Mouse (Mus musculus): ENCODE measurements at regions not wholly inside any gene's neighbourhood (a gene's known extent, or its start where the extent isn't known, plus 50 kb on each side); places are given as distances from the start of the nearest gene placed in this dataset.
A peak's percentile ranks its signal among the peaks of the same experiment; 100 is the strongest.

DNA sequence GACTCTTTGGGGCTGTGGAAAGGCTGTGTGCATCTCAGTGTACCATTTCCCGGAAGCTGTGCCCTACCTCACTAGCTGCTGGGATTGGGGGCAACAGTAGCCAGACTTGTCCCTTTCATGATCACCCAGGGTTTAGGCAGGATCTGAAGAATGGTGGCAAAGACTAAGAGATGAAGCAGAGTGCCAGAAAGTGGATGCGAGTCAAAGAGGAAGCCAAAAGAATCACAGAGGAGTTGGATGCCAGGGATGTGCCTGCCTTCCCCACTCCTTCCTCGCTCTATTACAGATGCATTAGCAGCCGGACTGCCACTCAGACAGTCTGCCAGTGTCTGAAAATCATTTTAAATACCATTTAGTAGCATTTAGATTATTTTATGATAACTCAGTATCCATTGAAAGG, 271.5 kb upstream of the Slc24a2 start:
- no peak for DNase-seq (ENCODE audit: low read depth, low spot score)

DNA sequence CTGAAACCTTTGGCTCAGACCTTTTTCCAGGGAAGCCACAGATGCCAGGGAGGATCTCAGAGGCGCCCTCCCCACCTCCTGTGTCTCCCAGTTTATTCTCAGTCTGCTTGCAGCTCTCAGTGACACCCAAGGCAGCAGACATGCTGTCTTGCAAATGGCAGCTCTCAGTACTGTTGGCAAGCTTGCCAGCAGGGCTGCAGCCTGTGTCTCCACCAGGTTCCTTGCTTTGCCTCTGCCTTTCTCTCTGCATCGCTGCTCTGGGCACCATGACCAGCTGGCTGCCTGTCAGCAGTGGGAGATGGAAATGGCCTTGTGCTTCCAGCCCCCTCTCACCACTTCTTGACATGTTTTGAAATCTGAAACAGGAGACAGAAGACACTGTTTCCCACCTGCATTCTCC, 270.2 kb upstream of the Slc24a2 start:
- DNase-seq (ENCODE audit: low read depth, low spot score) = no peak

DNA sequence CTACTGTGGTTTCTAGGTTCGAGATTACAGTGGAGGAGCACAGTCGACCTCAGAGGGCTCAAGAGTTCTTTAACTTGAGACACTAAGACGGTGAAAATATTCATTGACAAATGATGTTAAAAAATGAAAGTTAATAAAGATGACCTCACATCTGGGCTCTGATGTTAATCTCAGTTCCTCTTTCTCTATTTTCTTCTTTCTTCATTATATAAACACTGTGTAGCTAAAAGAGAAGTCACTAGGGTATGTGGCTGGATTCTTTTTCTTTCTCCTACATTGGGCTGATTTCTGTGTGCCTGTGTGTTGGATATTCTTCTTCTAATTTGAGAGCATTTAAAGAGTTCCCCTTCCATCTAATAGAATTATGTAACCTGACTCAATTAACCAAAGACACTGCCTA, 257.5 kb upstream of the Slc24a2 start:
- no peak for DNase-seq (ENCODE audit: low read depth, low spot score)

DNA sequence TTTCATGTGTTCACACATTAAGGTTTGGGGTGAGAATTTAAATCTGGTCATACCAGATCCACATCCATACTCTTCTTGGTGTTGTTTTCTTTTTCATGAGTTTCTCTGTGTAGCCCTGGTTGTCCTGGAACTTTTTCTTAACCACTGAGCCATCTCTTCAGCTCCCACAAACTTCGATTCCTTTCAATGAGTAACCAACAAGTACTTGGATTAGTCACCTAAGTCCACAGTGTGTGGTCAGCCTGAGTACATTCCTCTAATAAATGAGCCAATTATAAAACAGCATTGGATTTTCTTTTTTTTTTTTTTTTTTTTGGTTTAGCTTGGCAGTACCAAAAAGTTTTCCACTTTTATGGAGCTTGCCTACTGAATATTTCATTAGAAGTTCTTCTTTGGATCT, 245.3 kb upstream of the Slc24a2 start:
- DNase-seq (ENCODE audit: low read depth, low spot score) = peak; percentile 33

DNA sequence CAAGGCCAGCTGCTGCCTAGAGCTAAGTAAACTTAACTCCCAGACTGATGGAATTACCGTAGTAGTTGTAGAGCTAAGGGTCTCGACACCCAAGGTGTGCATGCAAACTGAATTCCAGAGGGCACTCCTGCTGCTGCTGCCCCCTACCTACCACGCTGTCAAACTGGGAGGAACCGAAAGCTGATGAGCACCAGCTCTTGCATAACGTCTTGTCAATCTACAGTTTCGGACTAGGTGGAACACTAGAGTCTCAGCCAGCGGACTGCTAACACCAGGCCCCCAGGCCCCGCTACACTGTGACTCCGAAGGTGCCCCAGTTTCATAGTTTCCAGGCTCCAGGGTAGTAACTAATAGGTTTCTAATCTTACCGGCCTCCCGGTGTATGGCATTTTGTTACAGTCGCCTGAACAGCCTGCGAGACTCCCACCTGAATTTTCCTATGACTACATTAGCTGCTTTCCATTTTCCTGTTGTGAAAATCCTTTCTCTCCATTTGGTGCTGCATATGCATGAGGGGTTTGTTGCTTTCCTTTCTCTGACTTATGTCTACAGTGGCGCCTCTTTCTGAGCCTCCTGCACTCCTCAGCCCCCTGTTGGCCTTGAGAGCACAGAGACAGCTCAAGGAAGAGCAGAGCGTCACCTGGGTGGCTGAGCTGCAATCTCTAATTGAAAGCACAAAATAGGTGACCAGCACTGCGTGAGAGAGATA, 243.2 kb upstream of the Slc24a2 start:
- no peak for DNase-seq (ENCODE audit: low read depth, low spot score)

DNA sequence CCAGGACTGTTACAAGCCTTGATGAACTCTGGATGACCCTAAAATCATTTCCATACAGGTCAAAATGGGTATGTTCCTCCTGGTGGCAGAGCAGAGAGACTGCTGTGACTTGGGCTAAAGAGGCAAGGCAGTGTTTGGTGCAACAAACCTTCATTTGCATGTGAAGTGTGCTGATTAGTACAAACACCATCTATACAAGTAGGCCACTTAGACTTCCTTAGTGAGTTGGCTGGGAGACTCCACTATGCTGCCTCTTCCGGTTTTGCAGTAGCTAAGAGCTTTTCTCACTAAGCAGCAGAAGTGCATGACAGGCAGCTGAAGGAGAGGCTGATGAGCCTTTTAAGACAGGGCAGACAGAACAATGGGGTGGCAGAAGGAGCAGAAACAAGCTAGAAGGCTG, 242.5 kb upstream of the Slc24a2 start:
- DNase-seq (ENCODE audit: low read depth, low spot score) = no peak

DNA sequence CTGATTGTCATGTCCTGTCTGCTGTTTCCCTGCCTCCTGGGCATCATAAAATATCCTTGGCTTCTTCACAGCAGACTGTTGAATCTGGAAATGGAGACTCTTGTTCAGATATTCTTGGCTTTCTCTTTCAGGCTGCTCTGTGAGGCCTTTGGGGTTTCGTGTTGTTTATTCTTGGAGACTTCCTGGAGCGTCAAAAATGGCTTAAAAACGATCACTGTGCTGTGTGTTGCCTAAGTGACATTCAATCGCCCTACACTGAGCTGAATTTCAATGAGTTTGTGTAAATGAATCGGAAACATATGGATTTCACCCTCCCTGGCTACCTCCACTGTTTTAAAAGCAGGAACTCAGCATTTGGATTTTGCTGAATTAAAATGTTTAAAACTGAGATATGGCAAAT, 241.1 kb upstream of the Slc24a2 start:
- no peak for DNase-seq (ENCODE audit: low read depth, low spot score)

DNA sequence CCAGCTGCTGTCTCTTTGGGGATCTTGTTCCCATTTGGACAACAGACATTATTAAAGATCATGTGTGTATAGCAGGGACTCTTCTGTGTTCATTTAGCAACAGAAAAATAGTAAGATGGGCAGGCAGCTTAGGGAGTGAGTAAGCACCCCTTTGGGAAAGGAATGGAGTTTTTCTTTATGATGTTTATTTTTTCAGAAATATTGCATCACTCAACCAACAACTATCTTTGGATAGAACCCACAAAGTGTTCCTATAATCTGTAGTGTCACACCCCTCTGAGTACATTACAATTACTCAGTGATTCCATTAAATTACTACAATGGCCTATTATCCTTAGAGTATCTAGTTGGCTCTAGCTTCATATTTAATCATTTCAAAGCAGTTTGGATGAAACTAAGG, 237.3 kb upstream of the Slc24a2 start:
- DNase-seq (ENCODE audit: low read depth, low spot score) = peak; percentile 6

DNA sequence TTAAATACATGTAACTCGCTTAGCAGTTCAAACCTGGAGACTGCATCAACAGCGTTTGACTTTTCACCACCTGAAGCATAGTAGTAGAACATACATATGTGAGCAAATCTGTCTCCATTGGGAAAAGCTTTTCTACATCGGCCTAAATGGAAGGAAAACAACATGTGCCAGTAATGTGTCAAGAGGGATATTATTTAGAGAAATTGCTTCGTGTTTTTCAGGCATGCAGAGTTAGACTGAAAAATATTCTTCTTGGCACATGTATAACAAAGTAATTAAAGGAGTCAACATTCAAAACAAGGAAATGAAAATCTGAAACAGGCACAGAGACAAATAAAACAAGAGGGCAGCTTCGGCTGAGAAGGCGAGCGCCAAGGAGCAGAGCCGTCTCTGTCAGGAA, 236.7 kb upstream of the Slc24a2 start:
- DNase-seq (ENCODE audit: low read depth, low spot score) = no peak

DNA sequence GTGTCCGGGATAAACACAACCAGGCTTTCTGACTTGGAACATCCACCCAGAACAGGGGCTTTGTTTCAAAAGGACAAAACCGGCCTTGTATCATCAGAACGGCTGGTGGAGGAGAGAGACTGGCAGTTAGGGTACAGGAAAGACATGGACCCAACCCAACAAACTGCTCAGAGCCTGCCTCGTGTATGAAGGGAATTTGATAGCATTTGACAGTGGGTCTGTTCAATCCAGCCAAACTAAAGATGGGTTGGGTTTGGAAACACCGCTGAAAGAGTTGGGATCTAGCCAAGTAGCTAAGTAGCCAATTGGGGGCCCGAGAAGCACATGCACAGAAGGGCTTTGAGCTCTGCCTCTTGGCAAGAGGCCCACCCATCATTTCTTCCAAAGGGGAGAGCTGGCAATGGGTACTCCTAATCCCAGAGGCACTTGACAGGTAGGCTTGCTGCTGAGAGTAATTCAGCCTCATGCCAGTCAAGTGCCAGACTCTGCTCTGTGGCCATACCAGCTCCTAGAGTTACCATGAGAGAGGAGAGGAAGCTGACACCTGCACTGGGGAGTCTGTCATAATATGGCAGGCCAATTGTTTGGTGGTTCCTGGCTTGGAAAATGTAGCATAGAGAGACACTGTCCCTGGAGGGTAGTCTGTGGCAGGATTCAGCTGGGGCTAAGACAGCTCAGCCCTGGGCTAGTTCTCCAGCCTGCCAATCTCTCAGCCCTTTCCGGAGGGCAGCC, 231.1 kb upstream of the Slc24a2 start:
- no peak for DNase-seq (ENCODE audit: low read depth, low spot score)

DNA sequence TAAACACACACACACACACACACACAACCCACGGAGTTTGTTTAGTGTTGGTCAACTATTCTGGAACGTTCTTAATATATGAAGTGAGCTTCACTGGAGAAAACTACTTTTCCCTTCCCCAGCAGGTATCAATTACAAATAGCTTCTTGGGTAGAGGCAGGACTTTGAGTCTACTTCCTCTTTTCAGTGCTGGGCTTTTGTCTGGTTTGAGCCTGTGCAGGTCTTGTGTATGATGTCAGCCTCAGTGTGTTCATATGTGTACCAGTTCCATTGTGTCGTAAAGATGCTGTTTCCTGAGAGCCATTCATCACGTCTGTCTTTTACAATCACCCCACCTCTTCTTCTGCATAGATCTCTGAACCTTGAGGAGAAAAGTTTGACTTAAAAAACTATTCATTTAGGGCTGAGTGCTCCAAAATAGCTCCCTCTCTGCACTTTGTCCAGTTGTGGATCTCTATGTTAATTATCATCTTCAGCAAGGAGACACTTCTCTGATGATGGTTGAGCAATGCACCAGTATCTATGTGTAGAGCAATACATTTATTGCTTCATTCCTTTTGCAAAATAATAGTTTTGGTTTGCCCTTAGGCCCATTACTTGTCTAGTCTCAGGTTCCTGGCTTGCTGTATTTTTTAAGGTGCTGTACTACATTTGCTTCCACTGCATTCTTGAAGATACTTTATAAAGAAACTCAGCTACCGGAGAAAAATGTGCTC, 225.7 kb upstream of the Slc24a2 start:
- DNase-seq (ENCODE audit: low read depth, low spot score) = no peak

DNA sequence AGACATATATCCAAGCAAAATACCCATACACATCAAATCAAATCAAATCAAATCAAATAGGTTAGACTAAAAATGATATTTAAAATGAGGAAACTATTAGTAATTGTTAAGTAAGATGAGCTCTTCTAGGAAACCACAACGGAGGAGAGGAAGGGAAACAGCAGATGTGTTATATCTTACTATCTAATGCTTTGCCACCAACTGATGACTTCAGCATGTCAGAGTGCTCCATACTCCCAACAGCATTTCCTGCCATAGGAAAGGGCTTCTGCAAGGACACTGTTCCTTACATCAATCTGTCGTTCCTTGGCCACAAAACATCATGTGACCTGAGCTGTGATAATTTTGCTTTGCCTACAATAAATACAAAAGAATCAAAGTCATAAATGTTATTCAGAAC, 221.8 kb upstream of the Slc24a2 start:
- DNase-seq (ENCODE audit: low read depth, low spot score) = no peak

DNA sequence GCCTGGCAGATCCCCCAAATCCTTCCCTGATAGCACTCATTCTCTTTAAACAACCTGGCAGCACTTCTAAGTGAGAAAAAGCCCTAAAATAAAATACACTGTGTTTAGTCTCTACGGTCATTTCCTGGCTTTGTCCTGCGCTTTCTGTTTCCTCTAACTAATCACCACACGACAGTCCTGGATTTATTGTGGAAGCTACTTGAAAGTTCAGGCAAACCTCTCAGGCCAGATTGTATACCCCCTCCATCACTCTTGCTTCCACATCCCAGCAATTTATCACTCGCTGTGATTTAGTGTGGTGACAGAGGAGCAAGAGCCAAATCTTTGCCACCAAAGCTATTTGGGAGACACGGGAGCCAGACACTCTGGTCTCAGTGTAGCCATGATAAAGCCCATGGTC, 221.0 kb upstream of the Slc24a2 start:
- no peak for DNase-seq (ENCODE audit: low read depth, low spot score)

DNA sequence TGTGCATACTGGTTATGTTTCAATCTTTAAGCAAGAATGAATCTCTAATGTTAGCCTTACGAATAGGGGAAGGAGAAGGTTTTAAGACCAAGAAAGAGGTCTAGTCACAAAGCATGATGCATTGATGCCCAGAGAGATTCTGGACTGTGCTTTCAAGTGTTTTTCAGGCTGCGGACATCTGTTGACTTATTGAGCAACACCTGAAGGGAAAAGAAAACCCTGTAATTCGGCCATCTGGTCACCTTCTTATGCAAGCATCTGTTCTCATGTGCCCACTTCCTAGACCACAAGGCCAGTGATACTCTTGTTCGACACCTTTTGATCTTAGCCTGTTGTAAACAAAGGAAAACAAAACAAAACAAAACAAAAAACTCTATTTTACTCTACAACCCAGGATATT, 218.1 kb upstream of the Slc24a2 start:
- no peak for DNase-seq (ENCODE audit: low read depth, low spot score)

DNA sequence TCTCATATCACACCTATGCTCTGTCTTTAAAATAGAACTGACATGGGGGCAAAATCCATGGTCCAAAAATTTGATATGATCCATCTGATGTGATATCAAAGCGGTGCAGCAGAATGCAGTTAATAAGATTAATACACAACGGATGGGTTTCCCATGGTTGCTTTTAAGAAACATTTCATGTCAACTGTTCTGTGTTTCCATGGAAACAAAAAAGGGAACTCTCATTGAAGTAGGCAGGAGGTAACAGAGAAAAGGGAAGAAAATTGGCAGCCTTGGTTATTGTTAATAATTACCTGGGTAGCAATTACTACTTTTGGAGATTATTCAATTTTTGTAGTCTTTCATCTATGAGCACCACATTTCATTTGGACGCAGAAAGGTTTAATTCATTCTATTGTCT, 216.6 kb upstream of the Slc24a2 start:
- no peak for DNase-seq (ENCODE audit: low read depth, low spot score)

DNA sequence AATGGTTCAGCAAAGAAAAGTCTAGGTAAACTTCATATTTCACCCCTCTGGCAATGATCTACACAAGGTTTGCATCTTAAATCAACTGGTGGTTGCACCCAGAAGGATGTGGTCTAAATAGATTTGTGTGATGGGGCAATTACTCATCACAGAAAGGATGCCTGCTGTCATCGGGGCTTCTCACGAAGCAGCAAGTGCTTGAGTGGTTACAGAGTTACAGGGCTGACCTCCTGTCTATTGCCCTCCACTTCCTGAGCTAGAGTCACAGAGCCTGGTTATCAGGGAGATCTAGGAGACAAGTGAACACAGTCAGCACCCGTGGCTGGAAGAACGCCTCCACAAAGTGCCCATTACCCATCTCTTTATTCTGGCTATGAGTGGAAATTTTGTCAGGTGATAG, 203.9 kb upstream of the Slc24a2 start:
- peak; percentile 62 for DNase-seq (ENCODE audit: low read depth, low spot score)

DNA sequence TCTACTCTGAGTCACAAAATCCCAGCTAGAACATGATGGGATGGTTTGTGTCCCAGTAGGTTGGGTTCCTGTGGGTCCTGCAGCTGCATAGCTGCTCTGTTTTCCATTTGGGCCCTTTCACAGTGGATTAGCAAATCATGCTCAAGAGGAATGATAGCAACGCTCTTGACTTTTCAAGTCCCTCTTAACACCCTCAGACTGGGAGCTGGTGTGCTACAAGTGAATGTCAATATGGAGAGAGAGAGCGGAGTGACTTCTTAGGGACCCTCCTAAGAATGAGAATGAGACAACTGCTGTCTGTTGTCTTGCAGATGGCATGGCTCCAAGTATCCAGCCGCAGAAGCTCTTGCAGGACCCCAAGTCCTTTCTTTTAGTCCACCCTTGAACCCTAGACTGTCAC, 198.1 kb upstream of the Slc24a2 start:
- no peak for DNase-seq (ENCODE audit: low read depth, low spot score)

DNA sequence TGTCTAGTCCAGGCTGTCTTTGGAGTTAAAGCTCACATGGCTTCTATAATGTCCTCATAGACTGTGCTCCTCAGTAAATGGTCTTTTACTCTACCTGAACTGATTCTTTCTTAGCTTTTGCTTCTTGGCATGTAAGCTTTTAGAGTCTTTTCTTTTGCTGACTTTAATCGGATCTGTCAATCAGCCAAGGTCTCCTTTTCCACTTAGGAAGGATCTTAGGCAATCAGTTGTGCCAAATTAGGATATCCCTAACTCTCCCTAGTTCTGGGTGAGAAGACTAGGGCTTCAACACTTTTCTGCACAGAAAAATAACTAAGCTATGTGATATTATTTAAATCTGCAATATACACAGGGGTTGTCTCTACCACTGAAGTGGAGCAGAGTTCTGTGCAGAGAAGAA, 193.8 kb upstream of the Slc24a2 start:
- no peak for DNase-seq (ENCODE audit: low read depth, low spot score)

DNA sequence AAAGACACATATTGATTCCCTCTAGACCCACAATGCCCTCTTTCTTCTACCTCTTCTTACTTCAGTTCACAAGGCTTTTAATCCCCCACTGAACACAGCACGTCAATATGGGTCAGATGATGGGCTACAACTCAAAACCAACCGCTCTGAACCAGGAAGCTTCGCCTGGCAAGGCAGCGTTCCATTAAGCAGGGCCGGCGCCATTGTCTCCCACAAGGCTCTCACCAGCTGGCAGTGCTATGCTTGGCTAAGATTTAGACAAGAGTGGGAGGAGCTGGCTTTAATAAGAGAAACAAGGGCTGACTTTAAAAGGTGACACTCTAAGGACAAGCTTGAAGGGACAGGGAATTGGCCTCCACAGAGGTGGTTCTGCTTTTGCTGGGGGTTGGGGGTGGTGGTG, 192.3 kb upstream of the Slc24a2 start:
- no peak for DNase-seq (ENCODE audit: low read depth, low spot score)

DNA sequence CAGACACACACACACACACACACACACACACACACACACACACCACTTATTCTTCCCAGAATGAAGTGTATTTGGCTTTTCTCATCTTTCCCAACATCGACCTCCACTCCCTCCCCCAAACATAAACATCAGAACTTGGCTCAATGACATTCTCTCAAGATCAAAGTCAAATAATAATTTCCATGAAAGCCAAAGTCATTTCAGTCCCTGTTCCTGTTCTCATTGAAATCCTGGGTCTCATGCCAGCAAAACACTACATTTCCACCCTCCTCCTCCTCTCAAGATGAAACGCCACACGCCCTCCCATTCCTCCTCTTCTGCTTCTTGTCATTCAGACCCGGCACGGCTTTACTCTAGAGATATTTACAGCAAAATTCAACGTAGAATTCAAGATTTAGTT, 173.1 kb upstream of the Slc24a2 start:
- no peak for DNase-seq (ENCODE audit: low read depth, low spot score)

DNA sequence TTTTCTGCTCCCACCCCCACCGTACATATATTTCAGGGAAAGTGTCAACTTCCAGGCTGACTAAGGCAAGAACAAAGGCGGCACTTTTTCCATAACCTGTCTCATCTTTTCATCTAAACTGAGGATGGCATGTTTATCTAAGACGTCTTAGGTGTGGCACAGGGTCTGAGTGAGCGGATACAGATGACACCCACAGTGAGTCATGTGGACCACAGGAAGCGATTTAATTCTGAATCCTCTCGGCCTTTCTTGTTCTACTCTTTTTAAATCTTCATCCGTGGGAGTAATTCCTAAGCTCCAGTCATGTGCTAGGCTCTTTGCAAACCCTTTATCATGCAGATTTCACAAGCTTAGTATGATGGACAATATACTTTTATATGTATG, 171.9 kb upstream of the Slc24a2 start:
- DNase-seq (ENCODE audit: low read depth, low spot score) = no peak

DNA sequence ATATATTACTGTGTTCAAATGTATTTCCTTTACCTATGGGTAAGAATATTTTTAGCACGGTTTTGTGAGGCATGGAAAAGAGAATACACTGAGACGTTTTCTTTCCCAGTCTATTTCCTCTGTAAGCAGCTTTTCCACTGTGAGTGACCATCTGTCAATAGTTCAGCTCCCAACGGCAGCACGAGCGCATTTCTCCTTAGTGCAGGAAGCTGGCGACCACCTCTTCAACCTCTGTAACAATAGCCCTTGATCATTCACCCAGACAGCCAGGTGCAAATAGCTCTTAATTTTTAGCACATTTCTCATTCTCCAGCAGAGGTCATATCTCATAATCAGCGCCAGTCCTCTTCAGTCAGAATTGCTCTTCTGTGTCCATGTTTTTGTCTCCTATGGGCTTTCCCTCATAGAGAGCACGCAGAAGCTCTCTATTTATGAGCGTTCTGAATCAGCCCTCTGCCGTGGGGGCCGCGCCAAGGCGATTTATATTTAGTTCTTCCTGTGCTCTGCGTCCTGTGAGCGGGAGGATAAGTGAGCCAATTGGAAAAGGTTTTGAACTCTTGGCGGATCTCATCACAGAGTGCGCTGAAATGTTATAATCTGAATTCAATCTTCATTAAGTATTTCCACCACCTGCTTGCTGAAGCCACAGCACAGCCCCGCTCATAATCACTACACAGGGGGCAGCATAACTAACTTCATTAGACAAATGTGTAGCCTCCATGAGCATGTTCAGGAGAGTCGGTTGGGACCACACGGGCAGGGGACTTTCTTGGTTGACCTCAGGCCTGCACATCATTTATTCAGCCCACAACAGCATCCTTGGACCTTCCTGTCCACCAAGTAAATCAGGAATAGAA, 171.3 kb upstream of the Slc24a2 start:
- DNase-seq (ENCODE audit: low read depth, low spot score) = no peak

All from 3T3-L1 (cell line).